Mouse (Mus musculus) natural killer cell, adult 2 months (primary cell): ENCODE measurements around the gene Hoxb1.
A peak's percentile ranks its signal among the peaks of the same experiment; 100 is the strongest.

Source experiments
- DNase-seq, 2 experiments: peaks; one replicate each; pipeline ENCODE4 v3.0.0; 2022; ENCODE audit warnings: low spot score in 2 of 2

The Hoxb1 gene

DNA sequence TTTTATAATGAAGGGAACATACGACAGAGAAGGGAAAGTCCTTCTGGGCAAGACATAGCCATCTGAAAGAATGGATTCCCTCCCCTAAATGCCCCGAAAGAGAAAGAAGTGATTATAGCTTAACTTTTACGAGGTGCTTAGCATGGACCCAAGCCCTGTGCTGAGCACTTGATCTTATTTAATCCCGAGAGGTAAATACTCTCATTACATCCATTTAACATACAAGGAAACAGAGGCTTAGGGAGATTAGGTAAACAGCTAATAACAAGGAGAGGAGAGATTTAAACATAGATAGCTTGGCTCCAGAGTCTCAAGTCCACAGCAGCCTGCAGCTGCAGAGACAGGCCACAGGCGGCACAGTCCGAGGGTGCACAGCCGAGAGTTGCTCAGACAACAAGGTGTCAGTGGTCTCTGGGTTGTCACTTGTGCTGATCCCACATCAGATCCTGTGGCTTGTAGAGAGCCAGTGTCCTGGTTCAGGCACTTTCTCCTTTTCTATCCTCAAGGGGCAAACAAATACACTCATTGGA lies 32.3 kb downstream of the Hoxb1 start:
- DNase-seq = no peak

DNA sequence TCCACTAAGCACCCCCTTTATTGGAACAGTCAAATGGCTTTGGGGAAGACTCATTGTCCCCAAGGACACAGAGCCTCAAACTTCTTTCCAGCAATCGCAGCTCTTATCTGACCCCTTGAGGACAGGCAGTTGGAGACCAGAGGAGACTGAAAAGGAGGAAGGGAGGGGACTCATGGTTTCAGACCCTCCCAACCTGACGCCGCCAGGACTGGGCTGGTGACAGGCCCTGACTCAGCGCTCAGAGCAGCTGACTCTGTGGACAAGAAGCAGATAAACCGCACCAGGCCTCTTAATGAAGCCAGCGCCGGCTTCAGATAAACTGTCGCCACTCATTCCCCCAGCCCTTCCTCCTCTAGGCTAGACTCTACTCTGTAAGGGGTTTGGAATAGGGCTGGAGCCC lies 34.4 kb downstream of the Hoxb1 start:
- no peak for DNase-seq

- no peak for DNase-seq
Observed at GRCm38 (mm10) chr11:96404016-96404604, 38.6 kb downstream of the Hoxb1 start.

DNA sequence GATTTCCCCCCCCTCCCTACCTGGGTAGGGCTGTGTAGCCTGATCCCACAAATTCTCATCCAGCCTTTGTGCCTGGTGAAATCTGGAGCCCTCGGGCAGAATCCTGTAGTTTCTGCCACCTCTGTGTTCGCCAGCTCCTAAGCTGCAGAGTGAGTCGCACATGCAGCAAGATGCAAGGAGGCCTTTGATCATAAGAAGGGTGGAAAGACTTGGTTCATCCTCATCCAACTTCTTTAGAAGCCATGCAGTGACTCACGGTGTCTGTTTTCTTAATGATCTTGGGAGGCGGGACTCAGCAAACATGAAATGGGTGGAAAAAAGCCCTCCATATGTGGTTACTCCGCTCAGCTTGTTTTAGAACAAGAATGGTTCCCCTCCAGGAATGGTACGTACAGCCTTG lies 39.3 kb downstream of the Hoxb1 start:
- DNase-seq = no peak

DNA sequence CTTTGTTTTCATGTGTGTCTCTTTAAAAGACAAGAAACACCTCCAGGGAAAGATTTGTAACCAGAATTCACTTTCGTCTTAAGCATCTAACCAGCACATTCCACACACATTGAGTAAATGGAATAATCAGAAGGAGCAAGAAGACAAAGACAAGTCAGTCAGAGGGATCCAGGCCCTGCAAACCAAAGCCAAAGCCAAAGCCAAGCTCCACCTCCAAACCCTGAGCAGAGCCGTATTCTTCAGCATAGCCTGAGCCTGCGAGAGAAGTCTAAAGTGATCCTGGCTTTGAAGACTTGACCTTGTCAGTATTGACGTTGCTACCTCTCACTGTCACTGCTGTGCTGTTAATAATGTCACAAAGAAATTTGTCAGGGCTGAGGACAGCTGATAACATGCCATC lies 40.0 kb downstream of the Hoxb1 start:
- DNase-seq = no peak

- peak; percentile 28 to 42 for DNase-seq
Observed at GRCm38 (mm10) chr11:96407191-96408072, 41.9 kb downstream of the Hoxb1 start.

DNA sequence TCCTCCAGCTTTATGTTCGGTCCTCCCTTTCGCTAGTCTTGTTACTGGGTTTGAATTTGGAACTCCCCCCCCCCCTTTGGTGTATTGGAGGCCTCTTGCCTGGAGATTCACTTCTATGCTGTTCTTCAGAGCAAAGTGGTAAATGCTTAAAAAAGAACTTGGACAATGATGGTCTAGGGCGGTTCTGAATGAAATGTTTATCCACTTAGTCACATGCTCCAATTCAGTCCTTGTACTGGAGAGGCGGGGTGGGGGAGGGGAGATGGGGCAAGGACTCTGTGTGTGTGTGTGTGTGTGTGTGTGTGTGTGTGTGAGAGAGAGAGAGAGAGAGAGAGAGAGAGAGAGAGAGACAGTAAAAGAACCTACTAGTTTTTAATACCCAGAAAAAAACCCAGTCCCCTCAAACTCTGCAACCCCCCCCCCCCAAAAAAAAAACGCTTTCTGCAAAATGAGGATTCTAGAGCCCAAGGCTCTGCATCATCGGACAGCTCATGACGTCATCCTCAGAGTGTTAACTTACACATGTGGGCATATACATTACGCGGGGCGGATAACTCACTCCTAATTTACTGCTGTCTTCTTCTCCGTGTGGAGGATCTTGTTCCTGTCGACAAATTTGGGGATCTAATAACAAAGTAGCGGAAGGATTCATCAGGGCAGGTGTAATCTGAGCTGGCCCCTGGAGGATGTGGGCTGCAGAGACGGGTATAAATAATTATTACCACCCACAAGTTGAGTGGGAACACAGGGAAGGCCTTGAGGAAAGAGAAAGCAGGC lies 42.9 kb downstream of the Hoxb1 start:
- no peak for DNase-seq

DNA sequence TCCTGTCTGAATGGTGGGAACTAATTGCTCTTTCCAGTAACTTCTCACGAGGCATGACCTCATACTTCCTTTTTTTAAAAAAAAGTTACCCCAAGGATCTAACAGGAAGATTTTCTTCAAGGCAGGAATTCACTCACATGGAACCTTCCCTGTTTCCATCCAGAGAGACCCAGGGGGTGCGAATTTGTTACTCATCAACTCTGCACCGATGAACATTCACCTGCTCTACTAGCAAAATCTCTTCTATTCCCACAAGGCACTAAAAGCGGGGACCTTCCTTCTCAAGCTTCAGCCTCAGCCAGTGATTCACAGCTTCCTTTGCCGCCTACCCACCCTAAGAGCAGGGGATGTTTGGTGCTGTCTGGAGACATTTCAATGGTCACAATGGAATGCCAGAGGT lies 45.5 kb downstream of the Hoxb1 start:
- DNase-seq = no peak

- no peak for DNase-seq
Observed at GRCm38 (mm10) chr11:96411934-96412333, 46.4 kb downstream of the Hoxb1 start.

GRCm38 (mm10) chr11:96412941-96413491 lies 47.5 kb downstream of the Hoxb1 start:
- DNase-seq = no peak

- DNase-seq = no peak
Observed at GRCm38 (mm10) chr11:96413527-96413926, 48.0 kb downstream of the Hoxb1 start.

GRCm38 (mm10) chr11:96414002-96414401 lies 48.5 kb downstream of the Hoxb1 start:
- DNase-seq = no peak
